Mouse (Mus musculus) left cerebral cortex, postnatal 10 days (tissue): Measurements from ENCODE around the gene Paxx. TPM values are rescaled to one million over a fixed set of nuclear protein-coding genes. Genes with fewer than 3 reads are reported as not detected.

ENCODE experiments used
- DNase-seq, 2 experiments: peaks; one replicate each; pipeline ENCODE4 v3.0.0; 2021 to 2022; ENCODE audit warnings: low spot score in 2 of 2, mixed read lengths in 1 of 2; ENCODE audit errors: extremely low spot score in 1 of 2
- intact Hi-C: fragments of 180-260 bp; cut with DNase I; formaldehyde crosslinking; loops from one replicate; pipeline ENCODE4 v1.15.1; 2025
- total RNA-seq, 2 experiments: library from RNA; stranded (reverse); gene quantifications; 2 replicates each; pipeline ENCODE4 v1.2.3; 2021

Paxx gene
- total RNA-seq, 2 experiments from 2014 or later = 72.0 to 79.5 TPM

- intact Hi-C loops = no loop called here
- no peak for DNase-seq
Observed at GRCm38 (mm10) chr2:25457022-25457896, 3.6 kb downstream of the Paxx start.

DNA sequence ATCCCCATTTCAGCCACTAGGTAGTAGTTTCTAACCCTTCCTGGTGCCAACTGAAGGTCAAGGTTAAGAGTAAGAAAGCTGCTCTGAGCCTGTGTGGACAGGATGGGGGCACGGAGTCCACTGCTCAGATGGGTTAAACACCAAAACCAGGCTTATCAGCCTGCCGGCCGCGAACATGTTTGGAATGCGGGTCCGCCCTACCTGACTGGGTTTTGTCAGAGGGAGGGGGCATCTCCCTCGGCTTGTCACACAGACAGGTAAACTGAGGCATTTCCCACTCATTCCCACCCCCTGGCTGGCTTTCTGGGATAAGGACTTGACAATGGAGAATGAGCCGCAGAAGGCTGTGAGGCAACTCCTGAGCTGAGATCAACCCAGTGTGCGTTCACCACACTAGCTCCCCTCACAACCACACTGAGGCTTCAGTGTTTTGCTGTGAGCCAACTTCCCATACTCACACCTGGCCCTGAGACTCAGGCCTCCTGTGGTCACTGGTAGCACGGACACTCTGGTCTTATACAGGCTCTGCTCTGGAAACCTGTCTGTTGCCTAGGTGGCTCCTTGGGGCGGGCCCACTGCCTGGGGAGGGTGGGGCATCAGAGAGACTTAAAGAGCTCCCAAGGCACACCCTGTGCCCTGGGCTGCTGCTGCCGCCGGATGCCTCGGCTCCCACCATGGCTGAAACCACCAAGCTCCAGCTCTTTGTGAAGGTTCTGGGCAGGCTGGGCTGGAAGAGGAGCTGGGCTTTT, 4.5 kb downstream of the Paxx start, which contains the start of gene Clic3:
Gene Clic3, plus strand, starts transcription at position 634 of the 749 bp plus-strand sequence.
- DNase-seq = no peak
- intact Hi-C loops = no loop called here

GRCm38 (mm10) chr2:25452951-25453350, 7.9 kb downstream of the Paxx start:
- no peak for DNase-seq
- intact Hi-C loops = no loop called here

- intact Hi-C loops = no loop called here
- DNase-seq = no peak
Observed at GRCm38 (mm10) chr2:25450853-25451647, 9.8 kb downstream of the Paxx start.

GRCm38 (mm10) chr2:25442682-25443081, 18.2 kb downstream of the Paxx start:
- DNase-seq = no peak
- intact Hi-C loops = no loop called here

DNA sequence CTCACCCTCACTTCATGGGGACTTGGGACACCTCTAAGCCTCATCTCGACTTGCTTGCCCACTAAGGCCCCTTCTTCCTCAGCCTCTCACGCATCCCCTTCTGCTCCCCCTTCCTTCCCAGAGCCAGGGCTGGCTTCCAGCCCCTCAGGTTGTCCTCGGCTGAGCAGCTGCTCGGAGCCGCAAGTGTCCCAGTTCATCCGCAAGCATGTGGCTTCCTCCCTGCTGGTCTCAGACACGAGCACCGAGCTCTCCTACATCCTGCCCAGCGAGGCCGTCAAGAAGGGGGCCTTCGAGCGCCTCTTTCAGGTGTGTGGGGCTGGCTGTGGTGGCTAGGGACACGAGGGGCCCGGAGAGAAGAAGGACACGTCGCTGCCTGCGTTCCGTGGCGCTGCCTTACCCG, 19.8 kb downstream of the Paxx start:
- intact Hi-C loops = no loop called here
- DNase-seq = no peak

DNA sequence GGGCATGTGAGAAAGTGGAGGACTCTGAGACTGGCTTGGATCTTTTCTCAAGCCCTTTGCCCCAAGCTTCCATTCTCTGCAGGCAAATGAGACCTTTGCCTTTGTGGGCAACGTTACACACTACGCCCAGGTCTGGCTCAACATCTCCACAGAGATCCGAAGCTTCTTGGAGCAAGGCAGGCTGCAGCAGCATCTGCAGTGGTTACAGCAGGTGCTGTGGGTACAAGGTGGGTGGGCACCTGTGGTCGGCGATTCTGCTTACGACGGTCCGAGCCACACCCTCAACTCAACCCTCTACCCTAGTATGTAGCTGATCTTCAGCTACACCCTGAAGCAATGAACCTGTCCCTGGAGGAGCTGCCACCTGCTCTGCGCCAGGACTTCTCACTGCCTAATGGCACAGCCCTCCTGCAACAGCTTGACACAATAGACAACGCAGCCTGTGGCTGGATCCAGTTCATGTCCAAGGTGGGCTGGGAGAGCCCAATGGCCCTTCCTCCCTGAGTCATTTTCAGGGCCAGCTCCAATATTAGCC, 24.5 kb downstream of the Paxx start:
- DNase-seq = peak in 1 of 2 experiments; percentile 11
- intact Hi-C loops = no loop called here

DNA sequence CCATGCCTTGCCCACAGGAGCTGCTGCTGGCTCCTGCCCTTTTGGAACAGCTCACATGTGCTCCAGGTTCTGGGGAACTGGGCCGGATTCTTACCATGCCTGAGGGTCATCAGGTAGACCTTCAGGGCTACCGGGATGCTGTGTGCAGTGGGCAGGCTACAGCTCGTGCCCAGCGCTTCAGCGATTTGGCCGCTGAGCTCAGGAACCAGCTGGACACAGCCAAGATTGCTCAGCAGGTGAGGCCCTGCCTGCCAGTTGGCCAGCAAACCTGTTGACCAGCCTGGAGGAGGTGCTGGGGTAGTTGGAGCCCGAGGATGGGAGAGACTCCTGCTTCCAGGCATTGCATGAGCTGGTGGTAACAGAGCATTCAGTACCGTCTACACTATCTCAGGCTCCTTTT, 26.6 kb downstream of the Paxx start:
- intact Hi-C loops = no loop called here
- DNase-seq = peak in 1 of 2 experiments; percentile 19

DNA sequence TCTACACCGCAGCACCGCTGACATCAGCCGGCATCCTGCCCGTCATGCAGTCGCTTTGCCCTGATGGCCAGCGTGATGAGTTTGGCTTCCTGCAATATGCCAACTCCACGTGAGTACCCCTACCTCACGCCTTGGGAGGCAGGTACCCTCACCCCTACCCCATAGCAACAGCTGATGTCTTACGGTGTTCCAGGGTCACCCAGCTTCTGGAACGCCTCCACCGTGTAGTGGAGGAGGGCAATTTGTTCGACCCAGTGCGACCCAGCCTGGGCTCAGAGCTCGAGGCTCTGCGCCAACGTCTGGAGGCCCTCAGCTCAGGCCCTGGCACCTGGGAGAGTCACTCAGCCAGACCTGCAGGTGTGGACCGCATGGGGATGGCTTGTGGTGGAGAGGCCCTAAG, 27.8 kb downstream of the Paxx start:
- peak in 1 of 2 experiments; percentile 20 for DNase-seq
- intact Hi-C loops = no loop called here

- peak in 1 of 2 experiments; percentile 32 for DNase-seq
- intact Hi-C loops = no loop called here
Observed at GRCm38 (mm10) chr2:25432326-25433098, 28.4 kb downstream of the Paxx start.

DNA sequence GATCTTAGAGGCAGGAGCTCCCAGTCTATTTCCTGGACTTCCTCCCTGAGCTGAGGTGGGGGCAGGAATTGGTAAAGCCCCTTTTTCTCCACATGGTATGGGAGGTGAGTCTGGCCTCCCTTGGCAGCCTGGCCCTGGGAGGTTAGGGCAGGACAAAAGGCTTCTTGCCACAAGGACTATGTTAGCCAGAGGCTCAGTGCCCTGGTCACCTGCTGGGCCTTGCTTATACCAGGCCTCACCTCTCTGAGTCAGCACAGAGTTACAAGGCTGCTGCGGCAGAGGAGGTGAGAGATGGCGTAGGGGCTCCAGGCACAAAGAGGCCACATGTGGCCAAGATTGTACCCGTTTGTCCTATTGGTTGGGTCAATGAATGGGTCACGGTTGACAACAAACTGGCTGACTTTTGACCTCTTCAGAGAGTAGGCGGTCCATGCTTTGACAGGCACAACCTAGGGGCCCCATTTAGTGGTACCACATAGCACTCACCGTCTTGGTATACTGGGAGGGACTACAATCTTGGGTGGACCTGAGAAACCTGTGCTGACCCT, 29.5 kb downstream of the Paxx start:
- DNase-seq = peak in 1 of 2 experiments; percentile 17
- intact Hi-C loops = no loop called here

- peak in 1 of 2 experiments; percentile 33 for DNase-seq
- intact Hi-C loops = no loop called here
Observed at GRCm38 (mm10) chr2:25430395-25431233, 30.3 kb downstream of the Paxx start.

DNA sequence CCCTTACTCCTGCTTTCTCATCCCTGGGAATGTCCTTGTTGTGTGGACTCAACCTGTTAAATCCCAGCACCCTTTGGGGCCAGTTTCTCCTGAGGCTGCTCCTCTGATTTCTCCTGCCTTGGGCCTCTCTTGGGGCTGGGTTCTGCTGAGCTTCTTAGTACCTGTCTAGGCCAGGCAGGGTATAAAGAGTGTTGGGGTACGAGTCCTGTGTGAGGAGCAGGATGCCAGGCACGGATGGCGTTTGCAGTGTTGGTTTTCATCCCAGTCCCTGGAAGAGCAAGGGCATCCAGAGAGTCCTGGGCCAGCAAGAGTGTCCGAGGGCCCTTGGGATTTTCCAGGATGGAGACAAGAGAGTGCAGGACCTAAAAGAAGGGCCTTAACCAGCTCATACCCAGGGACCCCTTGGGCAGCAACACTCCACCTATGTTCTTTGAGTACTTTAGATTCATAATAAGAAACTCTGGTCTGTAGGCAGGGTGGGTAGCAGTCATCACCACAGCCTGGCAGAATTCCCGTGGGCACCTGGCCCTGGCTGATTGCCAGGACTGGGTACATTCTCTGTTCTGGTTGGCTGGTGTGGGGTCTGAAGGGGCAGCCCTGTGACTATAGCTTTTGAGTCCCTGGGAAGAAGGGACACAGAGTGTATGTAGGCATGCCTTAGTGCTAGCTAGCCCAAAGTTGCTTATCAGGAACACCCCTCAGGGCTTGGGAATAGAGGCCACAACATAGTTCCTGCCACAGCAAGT, 31.3 kb downstream of the Paxx start:
- no peak for DNase-seq
- intact Hi-C loops = loop anchor here (5.0 kb wide), 1 partner anchor 123 kb away; no protein-coding TSS in a partner anchor

- peak; percentile 92 to 96 for DNase-seq
- intact Hi-C loops = loop anchor here (5.0 kb wide), 1 partner anchor 124 kb away; no protein-coding TSS in a partner anchor
Observed at GRCm38 (mm10) chr2:25428442-25429236, 32.3 kb downstream of the Paxx start, which contains the start of gene Abca2. Gene Abca2 (plus strand): TSS chr2:25428703.

DNA sequence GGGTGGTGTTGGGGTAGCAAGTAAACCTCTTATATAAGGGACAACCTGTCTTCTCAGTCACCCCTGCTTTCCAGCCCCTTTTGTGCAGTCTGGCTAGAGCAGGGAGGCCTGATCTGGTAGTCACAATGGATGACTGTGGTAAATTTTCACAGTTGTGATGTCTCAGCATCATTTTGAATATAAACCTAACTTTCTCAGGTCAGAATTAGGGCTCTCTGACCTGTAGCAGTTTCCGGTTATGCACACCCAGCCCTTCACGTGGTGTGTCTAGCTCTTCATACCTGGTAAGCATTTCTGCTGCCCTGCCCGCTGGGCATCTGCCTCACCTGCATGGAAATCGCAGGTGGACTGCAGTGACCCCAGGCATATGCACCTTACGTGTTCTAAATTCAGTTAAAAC, 33.6 kb downstream of the Paxx start:
- no peak for DNase-seq
- intact Hi-C loops = loop anchor here (5.0 kb wide), 1 partner anchor 125 kb away; no protein-coding TSS in a partner anchor
